ENCODE assay signal across 20 mouse cellular contexts in genomic region chr17:32447195-32447594, GRCm38 (mm10). TPM values are rescaled to one million over a fixed set of nuclear protein-coding genes. Genes with fewer than 3 reads are reported as not detected.
"Had no signal": no experiment of that assay in that cellular context is flagged by ENCODE, and none has a peak within 500 bp of the region (broad histone marks: within the 10 kb centered on the region; RNA-seq: fewer than 3 reads in every experiment).

No protein-coding gene starts in this region.

- H3K9me3 ChIP-seq: neural tube, embryonic 13.5 days had no signal

- H3K4me3 ChIP-seq: limb, embryonic 13.5 days; megakaryocyte, embryonic 14.5 days; midbrain, embryonic 12.5 days; neural tube, embryonic 13.5 days had no signal

- H3K4me1 ChIP-seq: limb, embryonic 13.5 days; midbrain, embryonic 12.5 days had no signal

- H3K9ac ChIP-seq: limb, embryonic 13.5 days; midbrain, embryonic 12.5 days; neural tube, embryonic 13.5 days had no signal

- ATAC-seq: midbrain, embryonic 16.5 days had no signal

- H3K27ac ChIP-seq: kidney, postnatal 0 days; limb, embryonic 13.5 days; midbrain, embryonic 12.5 days; neural tube, embryonic 13.5 days had no signal

- DNase-seq: kidney, adult 9 months; kidney, postnatal 36 days; left cerebral cortex, postnatal 4 days; lung, adult 18-20 months; lung, postnatal 10 days; lung, postnatal 4 days; retina, postnatal 1 day; right cerebral cortex, postnatal 4 days; spleen, adult 18-20 months had no signal

- H3K36me3 ChIP-seq: limb, embryonic 13.5 days; midbrain, embryonic 12.5 days; neural tube, embryonic 13.5 days had no signal

RNA-seq across cellular contexts. Expression of gene Cyp4f39, which starts 5.3 kb away (rescaled TPM):
- total RNA-seq: layer of hippocampus, postnatal 14 days; left cerebral cortex, adult 18-20 months had no signal

RNA-seq across cellular contexts. Expression of gene Pglyrp2, which starts 23.2 kb away (rescaled TPM):
- total RNA-seq: layer of hippocampus, adult 18-20 months; layer of hippocampus, postnatal 14 days; left cerebral cortex, adult 18-20 months; left cerebral cortex, postnatal 10 days; left cerebral cortex, postnatal 4 days had no signal
- polyA plus RNA-seq: kidney, postnatal 0 days; midbrain, embryonic 12.5 days; midbrain, embryonic 16.5 days; neural tube, embryonic 13.5 days; stomach, embryonic 14.5 days had no signal
